Mouse (Mus musculus): ENCODE results near the gene Cd81. TPM values are rescaled to one million over a fixed set of nuclear protein-coding genes. Genes with fewer than 3 reads are reported as not detected.

Cd81 gene
- total RNA-seq (2022), result 100 to 1,000 TPM; 689 to 780 (median 728) TPM

GRCm38 (mm10) chr7:143052626-143053007, at the start of gene Cd81:
TSS of gene Cd81 (plus strand) at chr7:143052739.
- peak; percentile 85 for DNase-seq

DNA sequence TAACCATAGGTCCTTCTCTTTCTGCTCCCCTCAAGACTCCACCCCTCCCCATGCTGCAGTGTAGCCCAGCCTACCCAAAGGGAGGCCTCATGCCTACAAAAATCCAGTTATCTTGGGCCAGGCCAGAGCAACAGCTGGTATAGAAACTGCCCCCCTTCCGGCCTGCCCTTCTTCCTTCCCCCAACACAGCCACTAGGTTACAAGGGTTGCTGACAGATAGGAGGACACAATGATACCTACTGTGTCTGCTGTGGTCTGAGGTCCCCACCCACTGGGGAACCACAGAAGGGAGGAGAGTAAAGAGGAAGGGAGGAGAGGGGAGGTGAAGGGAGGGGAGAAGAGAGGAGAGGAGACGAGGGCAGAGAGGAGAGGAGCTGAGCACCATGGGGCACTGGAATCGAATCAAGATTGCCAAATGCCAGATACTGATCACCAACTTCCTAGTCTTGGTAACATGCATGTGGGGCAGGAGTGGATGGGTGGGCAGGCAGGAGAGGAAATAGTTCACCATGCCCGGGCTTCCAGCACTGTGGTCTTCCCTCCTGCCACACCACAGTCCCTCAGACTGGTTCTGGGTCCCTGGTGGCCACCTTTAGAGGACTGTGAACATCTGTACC, 47.7 kb upstream of the Cd81 start, which contains the start of gene Tspan32:
Gene Tspan32 (plus strand): TSS at position 320 of the 617 bp plus-strand sequence.
- DNase-seq, result no peak

- DNase-seq, result no peak
Observed at GRCm38 (mm10) chr7:143005344-143006096, 47.0 kb upstream of the Cd81 start.

GRCm38 (mm10) chr7:143006097-143006755, 46.3 kb upstream of the Cd81 start:
- DNase-seq, result no peak

GRCm38 (mm10) chr7:143006756-143007598, 45.6 kb upstream of the Cd81 start:
- DNase-seq, result no peak

DNA sequence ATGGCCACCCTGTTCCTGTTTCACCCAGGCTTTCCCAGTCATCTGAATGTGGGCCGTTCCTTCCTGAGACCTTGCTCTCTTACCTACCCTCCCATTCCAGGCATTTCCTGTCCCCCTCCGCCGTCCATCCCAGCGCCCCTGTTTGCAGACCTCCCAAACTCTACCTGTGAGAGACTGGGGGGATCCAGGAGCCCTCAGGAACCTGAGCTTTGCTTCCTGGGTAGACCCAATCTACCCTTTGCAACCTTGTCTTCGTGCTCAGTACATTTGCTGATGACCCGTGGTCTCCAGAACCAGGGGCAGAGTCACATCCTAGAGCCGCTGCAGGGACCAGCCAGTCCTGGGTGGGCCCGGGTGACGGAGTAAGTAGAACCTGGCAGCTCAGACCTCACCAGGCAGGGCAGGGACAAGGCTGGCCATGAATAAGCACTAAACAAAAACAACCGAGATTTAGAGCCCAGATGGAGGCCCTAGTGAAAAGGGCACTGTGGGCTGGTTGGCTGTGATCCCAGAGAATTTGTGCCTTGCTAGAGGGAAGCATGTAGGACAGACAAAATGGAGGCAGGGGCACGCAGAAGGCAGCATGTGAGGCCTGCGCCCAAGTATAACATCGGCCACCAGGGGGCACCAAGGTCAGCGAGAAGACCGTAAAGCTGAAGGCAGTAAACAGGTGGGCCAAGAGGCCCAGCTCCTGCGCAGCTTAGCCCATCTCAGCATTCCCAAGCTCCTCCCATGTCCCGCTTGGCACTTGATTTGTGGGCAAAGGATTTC, 44.8 kb upstream of the Cd81 start:
- peak; percentile 84 for DNase-seq

DNA sequence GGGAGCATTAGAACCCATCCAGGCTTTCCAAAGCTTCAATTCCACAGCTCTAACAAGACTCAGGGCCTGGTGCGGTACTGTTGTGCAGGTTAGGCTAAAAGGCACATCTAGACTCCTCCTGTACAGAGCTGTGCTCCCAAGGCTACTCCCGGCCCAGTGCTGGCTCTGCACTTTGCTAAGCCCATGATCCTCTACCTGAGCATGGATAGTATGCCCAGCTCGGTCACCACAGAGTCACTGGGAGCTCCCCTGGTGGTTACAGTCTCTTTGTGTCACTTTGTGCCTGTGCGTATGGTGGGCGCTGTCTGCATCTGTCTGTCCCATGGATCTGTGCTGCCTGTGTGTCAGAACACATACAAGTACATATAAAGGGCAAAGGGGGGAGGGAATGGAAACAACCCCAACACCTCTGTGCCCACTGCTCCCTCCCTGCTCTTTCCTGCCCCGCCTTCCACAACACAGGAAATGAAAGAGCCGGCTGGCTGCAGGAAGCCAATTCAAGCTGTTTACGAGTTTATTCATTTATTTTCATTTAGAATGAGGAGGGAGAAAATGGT, 44.1 kb upstream of the Cd81 start:
- DNase-seq, result no peak

GRCm38 (mm10) chr7:143008996-143009665, 43.4 kb upstream of the Cd81 start:
- DNase-seq, result no peak

DNA sequence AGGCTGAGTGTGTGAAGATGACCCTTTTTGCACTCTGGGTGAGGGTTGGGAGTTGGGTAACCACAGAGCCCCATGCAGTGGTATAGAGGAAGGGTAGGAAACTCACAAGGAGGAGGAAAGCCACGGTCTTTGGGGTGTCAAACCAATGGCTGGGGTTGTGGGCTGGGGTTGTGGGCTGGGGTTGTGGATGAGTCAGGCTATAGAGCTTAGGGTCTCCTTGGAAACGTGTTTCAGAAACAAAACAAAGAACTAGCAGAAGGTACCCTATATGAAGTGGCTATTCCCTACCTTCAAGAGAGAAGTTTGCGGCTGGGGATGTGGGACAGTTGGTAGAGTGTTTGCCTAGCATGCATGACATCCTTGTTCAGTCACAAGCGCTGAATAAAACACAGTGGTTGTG, 42.5 kb upstream of the Cd81 start:
- no peak for DNase-seq

GRCm38 (mm10) chr7:143011226-143011625, 41.3 kb upstream of the Cd81 start:
- DNase-seq, result no peak

GRCm38 (mm10) chr7:143012230-143012875, 40.2 kb upstream of the Cd81 start:
- no peak for DNase-seq

DNA sequence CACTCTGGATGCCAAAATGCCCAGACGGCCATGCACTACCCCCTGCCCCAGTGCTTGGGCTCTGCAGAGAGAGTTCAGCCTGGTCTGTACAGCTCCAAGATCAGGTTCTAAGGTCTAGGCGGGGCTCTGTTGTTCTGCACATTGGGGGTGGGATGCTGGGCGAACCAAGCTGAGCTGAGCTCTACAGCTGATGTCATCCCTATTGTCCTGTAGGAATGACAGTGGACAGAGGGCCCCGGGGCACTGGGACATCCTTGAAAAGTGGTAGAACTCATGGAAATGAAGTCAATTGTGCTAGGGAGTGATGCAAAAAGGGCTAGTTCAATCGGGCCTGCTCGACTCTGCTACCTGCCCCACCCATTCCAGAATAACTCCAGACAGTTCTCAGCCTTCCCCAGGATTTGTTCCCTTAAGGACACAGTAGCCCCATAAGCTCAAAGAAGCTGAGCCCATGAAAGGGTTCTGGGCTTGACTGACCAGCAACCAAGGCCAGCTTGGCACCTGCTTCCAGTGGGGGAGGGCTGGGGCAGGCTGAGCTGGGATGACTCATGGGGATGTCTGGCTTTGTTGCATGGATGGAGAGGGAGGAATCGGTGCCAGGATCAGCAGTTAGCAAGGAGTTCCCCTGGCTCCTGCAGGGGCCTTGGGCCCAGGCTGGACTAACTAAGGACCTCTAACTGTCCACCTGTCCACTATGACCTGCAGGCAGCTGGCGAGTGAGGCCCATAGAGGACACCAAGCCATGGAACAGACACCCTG, 38.9 kb upstream of the Cd81 start:
- DNase-seq, result peak; percentile 87

DNA sequence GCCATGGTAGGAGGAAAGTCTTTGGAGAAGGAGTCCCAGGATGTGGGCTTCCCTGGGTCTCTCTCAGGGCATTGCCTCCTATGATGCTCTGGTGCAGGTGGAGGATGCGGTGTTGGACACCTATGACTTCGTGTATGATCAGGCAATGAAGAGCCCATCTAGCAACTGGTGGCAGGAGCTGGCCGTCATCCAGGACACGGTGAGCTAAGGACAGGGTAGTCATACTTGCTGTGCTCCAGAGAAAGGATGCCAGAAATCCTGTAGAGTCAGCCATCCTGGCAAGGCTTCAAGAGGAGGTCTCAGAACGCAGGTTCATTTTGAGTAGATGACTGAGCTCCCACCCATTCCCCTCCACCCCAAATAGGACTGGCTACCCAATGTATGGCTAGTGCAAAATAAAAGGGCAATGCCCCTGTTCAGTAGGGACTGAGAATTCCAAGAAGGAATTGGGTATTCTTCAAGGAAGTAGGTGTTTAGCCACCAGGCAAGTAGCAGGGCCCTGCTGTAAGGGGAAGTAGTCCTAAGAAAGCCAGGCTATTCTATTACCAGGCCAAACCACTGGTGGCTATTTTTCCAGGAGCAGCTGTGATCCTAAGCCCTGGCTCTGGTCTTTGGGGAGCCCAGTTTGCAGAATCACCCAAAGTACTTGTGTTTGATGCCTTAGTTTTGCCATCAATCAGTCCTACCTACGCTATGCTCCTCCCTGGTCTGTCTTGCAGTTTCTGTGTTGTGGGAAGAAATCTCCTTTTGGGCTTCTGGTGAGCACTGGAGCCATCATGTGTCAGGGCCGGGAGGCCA, 37.5 kb upstream of the Cd81 start:
- peak; percentile 62 for DNase-seq

- peak; percentile 71 for DNase-seq
Observed at GRCm38 (mm10) chr7:143015755-143016423, 36.6 kb upstream of the Cd81 start.

- DNase-seq, result no peak
Observed at GRCm38 (mm10) chr7:143016424-143017142, 36.0 kb upstream of the Cd81 start.

- no peak for DNase-seq
Observed at GRCm38 (mm10) chr7:143017181-143017580, 35.4 kb upstream of the Cd81 start.

GRCm38 (mm10) chr7:143020040-143020439, 32.5 kb upstream of the Cd81 start:
- DNase-seq, result no peak
